Mouse (Mus musculus) brain, embryonic 14.5 days (tissue): ENCODE data around the gene Erh.

Experiments
- CTCF ChIP-seq: fragments of 200-500 bp; IDR thresholded peaks from 2 replicates; pipeline ENCODE4 v1.5.1; 2012; ENCODE audit warnings: inconsistent platforms, mild to moderate bottlenecking, moderate library complexity, borderline replicate concordance; ENCODE audit not compliant: insufficient read depth, insufficient read length; ENCODE audit errors: extremely low read depth
- POLR2A ChIP-seq: fragments of 200-500 bp; IDR thresholded peaks from 2 replicates; pipeline ENCODE4 v1.6.1; 2012; ENCODE audit warnings: mild to moderate bottlenecking, inconsistent platforms, borderline replicate concordance; ENCODE audit not compliant: poor library complexity, insufficient read depth, insufficient read length, severe bottlenecking; ENCODE audit errors: extremely low read depth

DNA sequence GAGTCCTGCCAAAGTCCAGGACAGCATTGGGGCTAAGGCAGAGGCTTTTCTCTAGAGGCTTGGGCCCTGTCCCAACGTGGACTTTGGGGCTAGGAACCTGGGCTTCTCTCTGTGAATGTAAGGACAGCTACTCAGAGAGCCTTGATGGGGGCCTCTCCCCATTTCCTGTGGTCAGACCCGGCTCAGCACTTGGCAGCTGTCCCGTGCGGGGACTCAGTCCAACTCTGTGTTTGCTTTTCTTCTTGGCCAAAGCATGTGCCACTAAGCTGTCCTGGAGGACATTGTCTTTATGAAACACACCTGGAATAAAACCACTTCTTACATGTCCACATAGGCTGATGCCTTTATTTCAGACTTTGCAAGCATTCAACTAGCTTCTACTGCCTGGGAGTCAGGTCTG is 40.6 kb downstream of the Erh start:
- TF ChIP-seq POLR2A: no peak
- TF ChIP-seq CTCF: no peak
